Mouse (Mus musculus) CH12.LX (cell line): ENCODE measurements around the gene Stt3a.

ENCODE experiments used
- CTCF ChIP-seq, 2 experiments: IDR thresholded peaks in 1 of 2; conservative IDR thresholded peaks in 1 of 2; 2 replicates each; pipeline ENCODE4 v1.5.1; 2011 to 2012; ENCODE audit warnings: low read depth in 2 of 2, low read length in 2 of 2, improper control_type of control experiment in 1 of 2, inconsistent platforms in 1 of 2, mild to moderate bottlenecking in 1 of 2, moderate library complexity in 1 of 2
- POLR2A ChIP-seq: IDR thresholded peaks from 2 replicates; pipeline ENCODE4 v1.6.1; 2011; ENCODE audit warnings: low read depth, mild to moderate bottlenecking, improper control_type of control experiment, low read length
- RCOR1 ChIP-seq: conservative IDR thresholded peaks from 2 replicates; pipeline ENCODE4 v1.6.1; 2012; ENCODE audit warnings: low read depth, mild to moderate bottlenecking, inconsistent platforms, low read length, improper control_type of control experiment

DNA sequence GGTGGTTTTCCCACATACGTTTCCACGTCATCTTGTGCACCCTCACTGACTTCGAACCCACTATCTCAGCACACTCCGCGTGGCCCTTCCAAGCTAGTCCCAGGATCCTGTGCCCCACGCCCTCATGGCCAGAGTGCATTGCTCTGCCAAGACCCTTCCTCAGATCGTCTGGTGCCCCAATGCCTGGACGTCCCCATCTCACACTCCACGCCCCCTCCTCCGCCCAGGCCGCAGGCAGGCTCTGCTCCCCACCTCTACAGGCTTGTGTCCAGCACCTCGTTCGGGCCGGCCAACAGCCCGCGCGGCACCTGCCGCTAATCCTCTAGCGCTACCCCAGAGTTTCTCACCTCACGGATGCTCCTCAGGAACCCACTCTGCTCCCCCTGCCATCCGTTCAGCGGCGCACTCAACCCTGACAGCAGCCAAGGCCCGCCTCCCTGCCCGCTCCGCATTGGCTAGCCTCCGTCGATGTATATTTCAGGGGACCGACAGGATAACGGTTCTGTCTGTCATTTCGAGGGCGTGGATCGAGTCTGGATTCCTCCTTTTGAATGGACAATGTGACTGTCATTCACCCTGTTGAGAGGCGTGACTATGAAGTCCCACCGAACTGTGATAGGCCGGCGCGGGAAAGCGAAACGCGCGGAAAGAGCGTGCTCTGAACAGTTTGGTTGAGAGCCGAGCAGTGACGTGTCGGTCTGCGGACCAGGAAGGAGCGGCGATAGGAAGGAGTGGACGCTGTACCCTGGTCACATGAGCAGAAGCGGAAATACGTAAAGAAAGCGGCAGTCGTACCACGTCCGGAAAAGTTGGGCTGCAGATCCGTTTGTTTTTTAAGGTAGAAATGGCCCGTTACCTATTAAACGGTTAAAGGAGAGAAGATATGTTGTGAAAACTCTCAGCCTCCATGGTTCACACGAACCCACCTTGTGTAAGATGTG is at the start of gene Stt3a:
- peak; percentile 83 for TF ChIP-seq POLR2A
- no peak for TF ChIP-seq RCOR1
- no peak for TF ChIP-seq CTCF (conservative IDR thresholded peaks at IDR 0.05 in 1 of 2, IDR thresholded peaks at IDR 0.05 in 1 of 2; ENCODE audit: low read depth in 2 of 2, low read length in 2 of 2)
